Mouse (Mus musculus): ENCODE measurements at regions not wholly inside any gene's neighbourhood (a gene's known extent, or its start where the extent isn't known, plus 50 kb on each side); places are given as distances from the start of the nearest gene placed in this dataset.

DNA sequence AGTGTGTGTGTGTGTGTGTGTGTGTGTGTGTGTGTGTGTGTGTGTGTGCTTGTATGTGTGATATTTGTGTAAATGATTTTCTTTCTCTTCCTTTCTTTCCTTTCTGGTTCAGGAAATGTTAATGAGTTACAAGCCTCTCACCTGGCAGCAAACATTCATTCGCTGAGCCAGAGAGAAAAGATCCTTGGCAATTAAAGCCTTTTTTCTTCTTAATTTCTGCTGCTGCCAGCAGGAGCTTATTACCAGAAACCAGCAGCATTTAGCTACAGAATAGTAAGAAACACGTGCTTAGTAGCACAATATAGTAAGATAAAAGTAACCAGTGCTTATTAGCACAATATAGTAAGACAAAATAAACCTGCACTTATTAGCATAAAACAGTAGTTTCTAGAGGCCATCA is 1050.0 kb upstream of the Pabpc4l start:
- DNase-seq (ENCODE audit: inconsistent ontology term): no peak

DNA sequence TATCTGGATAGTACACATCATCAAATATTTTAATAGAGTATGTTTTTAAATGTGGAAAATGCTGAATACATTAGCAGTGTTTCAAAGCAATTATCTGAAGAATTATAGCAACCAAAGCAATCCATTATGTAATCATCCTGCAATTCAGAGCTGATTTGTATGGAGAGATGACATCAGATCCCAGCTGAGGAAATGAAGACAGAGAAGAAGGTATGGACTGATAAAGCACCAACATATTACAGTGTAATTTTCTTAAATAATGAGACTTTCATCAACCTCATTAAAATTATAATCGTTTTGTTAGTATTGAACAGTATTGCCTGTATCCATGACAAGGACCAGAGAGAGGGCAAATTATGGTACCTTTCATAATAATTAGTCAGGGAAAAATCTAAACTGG is 1023.3 kb upstream of the Pabpc4l start:
- DNase-seq (ENCODE audit: inconsistent ontology term): no peak

GRCm38 (mm10) chr3:47469860-47470259 is 1021.8 kb upstream of the Pabpc4l start:
- no peak for DNase-seq (ENCODE audit: inconsistent ontology term)

DNA sequence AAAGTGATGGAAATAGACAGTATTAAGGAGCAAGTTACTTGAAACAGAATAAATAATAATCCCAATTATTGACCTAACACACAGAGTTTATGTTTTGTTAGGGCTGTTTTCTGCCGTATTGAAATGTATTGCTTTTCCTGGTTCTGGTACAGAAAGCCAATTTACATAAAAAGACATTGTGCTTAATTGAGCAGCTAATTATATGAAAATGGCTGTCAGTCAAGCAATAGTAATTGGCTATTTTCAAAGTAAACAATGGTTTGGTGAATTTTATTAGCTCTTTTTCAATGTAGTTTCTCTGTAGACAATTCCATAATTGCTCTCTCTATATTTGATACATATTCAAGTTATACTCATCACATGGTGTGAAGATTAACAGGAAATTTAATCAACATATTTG is 1015.5 kb upstream of the Pabpc4l start:
- DNase-seq (ENCODE audit: inconsistent ontology term): peak; percentile 82

- no peak for DNase-seq (ENCODE audit: inconsistent ontology term)
These were observed 1002.0 kb upstream of the Pabpc4l start for GRCm38 (mm10) chr3:47450026-47450425.

GRCm38 (mm10) chr3:47440403-47440802 is 992.4 kb upstream of the Pabpc4l start:
- peak; percentile 33 for DNase-seq (ENCODE audit: inconsistent ontology term)

DNA sequence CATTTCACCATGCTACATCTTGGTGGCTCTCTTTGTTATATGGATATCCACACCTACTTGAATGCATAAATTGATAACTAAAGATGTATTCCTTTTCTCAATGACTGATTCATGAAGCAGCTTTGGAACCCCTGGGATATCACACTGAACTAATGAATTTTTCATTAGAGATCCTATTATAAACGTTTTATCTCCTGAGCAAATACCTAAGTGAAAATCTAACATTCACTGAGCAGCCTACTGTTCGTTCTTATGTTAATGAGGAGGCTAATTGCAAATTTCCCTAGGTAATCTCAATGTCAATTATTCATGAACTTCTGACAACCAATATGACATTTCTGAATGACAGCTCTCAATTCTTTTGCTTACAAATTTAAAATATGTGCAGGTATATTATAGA is 987.5 kb upstream of the Pabpc4l start:
- DNase-seq (ENCODE audit: inconsistent ontology term): no peak

- no peak for DNase-seq (ENCODE audit: inconsistent ontology term)
These were observed 976.5 kb upstream of the Pabpc4l start for GRCm38 (mm10) chr3:47424532-47424931.
